Mouse (Mus musculus): ENCODE results near the gene Tomm40l.

DNA sequence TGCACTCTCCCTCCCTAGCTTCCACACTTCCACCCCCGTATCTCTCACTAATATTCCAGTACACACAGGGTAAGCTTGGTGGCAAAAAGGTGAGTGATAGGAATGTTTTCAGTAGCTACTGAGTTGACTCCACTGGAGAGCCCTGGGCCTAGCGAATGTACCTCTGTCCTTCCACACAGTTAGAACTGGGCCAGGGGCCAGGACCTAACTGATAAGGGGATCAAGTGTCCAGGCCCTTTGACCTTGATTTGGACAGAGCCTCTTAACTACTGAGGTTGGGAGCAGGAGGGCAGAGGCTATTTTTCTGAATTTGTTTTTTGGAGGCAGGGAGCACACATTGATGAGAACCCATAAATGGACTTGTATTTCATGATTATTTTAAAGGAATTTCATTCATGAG lies 1.5 kb upstream of the Tomm40l start:
- TF ChIP-seq POLR2A (IDR thresholded peaks at IDR 0.05; ENCODE audit: low read depth, low read length) (no peak), CTCF (conservative IDR thresholded peaks at IDR 0.05; ENCODE audit: insufficient read depth, insufficient read length, low read depth, low read length) (no peak)

Data from kidney, adult 2 months (tissue).